Mouse (Mus musculus) heart, postnatal 0 days (tissue): ENCODE results near the gene Zswim5.

Experiments used
- CTCF ChIP-seq: IDR thresholded peaks from 2 replicates; pipeline ENCODE4 v1.5.1; 2016; ENCODE audit warnings: antibody characterized with exemption, control low read depth, low read depth
- EP300 ChIP-seq: IDR thresholded peaks from 2 replicates; pipeline ENCODE4 v1.6.1; 2016; ENCODE audit warnings: antibody characterized with exemption, low read depth

- TF ChIP-seq CTCF, result no peak
- no peak for TF ChIP-seq EP300
Measured at GRCm38 (mm10) chr4:116942695-116943094, 65.5 kb downstream of the Zswim5 start.
